Mouse (Mus musculus): ENCODE data around the gene Ahnak2. TPM values are rescaled to one million over a fixed set of nuclear protein-coding genes. Genes with fewer than 3 reads are reported as not detected.
A peak's percentile ranks its signal among the peaks of the same experiment; 100 is the strongest.

The Ahnak2 gene
- polyA plus RNA-seq, 1 experiment = 40.7 TPM

GRCm38 (mm10) chr12:112734881-112735655, 67.4 kb downstream of the Ahnak2 start:
- DNase-seq (ENCODE audit: low spot score) = no peak

- no peak for DNase-seq (ENCODE audit: low spot score)
These were observed 68.2 kb downstream of the Ahnak2 start for GRCm38 (mm10) chr12:112734108-112734820.

- DNase-seq (ENCODE audit: low spot score) = no peak
These were observed 69.9 kb downstream of the Ahnak2 start for GRCm38 (mm10) chr12:112732591-112732990.

GRCm38 (mm10) chr12:112730808-112731207, 71.6 kb downstream of the Ahnak2 start:
- no peak for DNase-seq (ENCODE audit: low spot score)

- no peak for DNase-seq (ENCODE audit: low spot score)
These were observed 74.7 kb downstream of the Ahnak2 start for GRCm38 (mm10) chr12:112727801-112728200.

- DNase-seq (ENCODE audit: low spot score) = no peak
These were observed 78.2 kb downstream of the Ahnak2 start for GRCm38 (mm10) chr12:112724077-112724805.

- no peak for DNase-seq (ENCODE audit: low spot score)
These were observed 79.0 kb downstream of the Ahnak2 start for GRCm38 (mm10) chr12:112723445-112723844.

GRCm38 (mm10) chr12:112723028-112723330, 79.5 kb downstream of the Ahnak2 start:
- DNase-seq (ENCODE audit: low spot score) = no peak

GRCm38 (mm10) chr12:112722240-112723027, 80.0 kb downstream of the Ahnak2 start:
- peak; percentile 75 for DNase-seq (ENCODE audit: low spot score)

Other genes with a start within 250 kb of the Ahnak2 start
- gene Inf2, start 213.9 kb downstream of the Ahnak2 start, polyA plus RNA-seq (2012; rRNA removed) = 37.4 and 52.8 TPM in 2 replicates
- gene Adssl1, start 182.6 kb downstream of the Ahnak2 start, polyA plus RNA-seq (2012; rRNA removed) = 19.5 and 26.9 TPM in 2 replicates
- 62.6 and 71.8 TPM in 2 replicates for gene Siva1, start 158.0 kb downstream of the Ahnak2 start, polyA plus RNA-seq (2012; rRNA removed)
- 149 and 150 TPM in 2 replicates for gene Akt1, start 127.8 kb downstream of the Ahnak2 start, polyA plus RNA-seq (2012; rRNA removed)
- gene Zbtb42, start 123.8 kb downstream of the Ahnak2 start, polyA plus RNA-seq (2012; rRNA removed) = 18.0 and 20.5 TPM in 2 replicates
- gene Cep170b, start 82.2 kb downstream of the Ahnak2 start, polyA plus RNA-seq (2012; rRNA removed) = 33.2 and 42.5 TPM in 2 replicates
- gene Pld4, start 42.0 kb downstream of the Ahnak2 start, polyA plus RNA-seq (2012; rRNA removed) = 38.7 and 38.8 TPM in 2 replicates
- 4.5 and 5.3 TPM in 2 replicates for gene Clba1, start 6.3 kb upstream of the Ahnak2 start, polyA plus RNA-seq (2012; rRNA removed)
- 17.0 and 22.2 TPM in 2 replicates for gene Cdca4, start 26.8 kb upstream of the Ahnak2 start, polyA plus RNA-seq (2012; rRNA removed)
- gene Gpr132, start 65.6 kb upstream of the Ahnak2 start, polyA plus RNA-seq (2012; rRNA removed) = 3.4 and 4.1 TPM in 2 replicates
- gene Jag2, start 127.1 kb upstream of the Ahnak2 start, polyA plus RNA-seq (2012; rRNA removed) = 42.7 and 62.7 TPM in 2 replicates
- 42.4 and 54.6 TPM in 2 replicates for gene Nudt14, start 139.5 kb upstream of the Ahnak2 start, polyA plus RNA-seq (2012; rRNA removed)
- gene Btbd6, start 173.8 kb upstream of the Ahnak2 start, polyA plus RNA-seq (2012; rRNA removed) = 23.9 and 26.8 TPM in 2 replicates
- gene Brf1, start 198.0 kb upstream of the Ahnak2 start, polyA plus RNA-seq (2012; rRNA removed) = 69.1 and 82.7 TPM in 2 replicates
- 38.9 and 40.9 TPM in 2 replicates for gene Pacs2, start 211.9 kb upstream of the Ahnak2 start, polyA plus RNA-seq (2012; rRNA removed)